Mouse (Mus musculus) heart, adult 2 months (tissue): ENCODE measurements around the gene Snap47.
A peak's percentile ranks its signal among the peaks of the same experiment; 100 is the strongest.

Experiments
- CTCF ChIP-seq: fragments of 200-600 bp; IDR thresholded peaks from 2 replicates; pipeline ENCODE4 v1.8.1; 2022; ENCODE audit warnings: antibody characterized with exemption, mild to moderate bottlenecking, moderate library complexity
- EP300 ChIP-seq: fragments of 200-500 bp; IDR thresholded peaks from 2 replicates; pipeline ENCODE4 v1.6.1; 2011; ENCODE audit warnings: low read depth, low read length, control low read depth; ENCODE audit not compliant: insufficient read depth
- POLR2A ChIP-seq: fragments of 200-500 bp; IDR thresholded peaks from 2 replicates; pipeline ENCODE4 v1.6.1; 2011; ENCODE audit warnings: mild to moderate bottlenecking, low read depth, low read length, control low read depth; ENCODE audit not compliant: insufficient read depth

DNA sequence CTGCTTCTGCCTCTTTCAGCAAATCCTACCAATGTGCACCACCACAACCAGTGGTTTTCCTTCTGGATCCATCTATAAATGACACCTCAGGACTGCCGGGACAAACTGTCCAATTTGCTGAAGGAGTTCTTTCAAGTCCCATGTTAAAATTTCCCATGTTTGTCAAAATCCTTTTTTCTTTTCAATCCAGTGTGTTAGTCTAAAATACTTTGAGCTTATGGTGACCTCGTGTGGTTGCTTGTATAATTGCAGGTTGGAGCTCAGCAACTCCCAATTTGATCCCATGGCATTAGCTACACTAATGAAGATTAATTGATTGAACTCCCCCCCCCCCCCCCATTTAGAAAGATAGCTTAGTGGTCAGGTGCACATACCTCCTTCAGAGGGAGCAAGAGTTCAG is 32.2 kb upstream of the Snap47 start:
- no peak for TF ChIP-seq POLR2A
- no peak for TF ChIP-seq EP300
- TF ChIP-seq CTCF = peak; percentile 78
